Mouse (Mus musculus): ENCODE data around the gene Mmp14. TPM values are rescaled to one million over a fixed set of nuclear protein-coding genes. Genes with fewer than 3 reads are reported as not detected.
A peak's percentile ranks its signal among the peaks of the same experiment; 100 is the strongest.

The Mmp14 gene
- polyA plus RNA-seq, 1 experiment from 2014 or later, result 55.9 TPM

GRCm38 (mm10) chr14:54416229-54416775, 15.1 kb upstream of the Mmp14 start:
- Histone ChIP-seq H3K9ac (replicated peaks) (no peak overlapping the region), H3K4me2 (replicated peaks) (no peak overlapping the region), H3K27me3 (peaks cover 38% of the 10 kb centered on the region), H3K9me3 (no peaks in the 10 kb centered on the region), H3K4me3 (replicated peaks) (no peak overlapping the region), H3K4me1 (replicated peaks) (peaks cover 16% of the 10 kb centered on the region), H3K27ac (no peak overlapping the region), H3K36me3 (no peaks in the 10 kb centered on the region)
- ATAC-seq, result no peak
- WGBS, result 38% methylated on average over 5 of the region's 5 CpGs

DNA sequence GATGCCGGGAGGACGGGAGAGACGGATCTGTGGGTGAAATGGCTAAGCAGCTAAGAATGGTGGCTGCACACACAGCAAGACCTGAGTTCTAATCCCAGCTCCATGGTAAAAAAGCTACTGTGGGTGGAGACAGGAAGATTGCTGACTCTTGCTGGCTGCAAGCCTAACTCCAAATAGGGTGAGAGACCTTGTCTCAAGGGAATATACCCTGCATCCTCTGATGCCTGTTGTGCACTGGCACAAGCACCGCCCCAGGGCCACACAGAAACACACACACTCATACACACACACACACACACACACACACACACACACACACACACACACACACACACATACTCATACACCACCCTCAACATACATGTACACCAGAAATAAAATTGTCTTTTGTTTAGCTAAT, 14.6 kb upstream of the Mmp14 start:
- Histone ChIP-seq H3K9me3 (no peaks in the 10 kb centered on the region), H3K4me3 (replicated peaks) (no peak overlapping the region), H3K4me1 (replicated peaks) (peaks cover 16% of the 10 kb centered on the region), H3K36me3 (no peaks in the 10 kb centered on the region), H3K4me2 (replicated peaks) (no peak overlapping the region), H3K27ac (no peak overlapping the region), H3K27me3 (peaks cover 38% of the 10 kb centered on the region), H3K9ac (replicated peaks) (no peak overlapping the region)
- no peak for ATAC-seq
- WGBS, result 41% methylated on average over 3 of the region's 4 CpGs

GRCm38 (mm10) chr14:54417623-54418081, 13.8 kb upstream of the Mmp14 start, which contains the start of gene Slc7a7:
TSS of gene Slc7a7 (minus strand) at chr14:54417780.
- peak within 1 kb of the TSS; percentile 20 for H3K4me2 ChIP-seq (replicated peaks)
- no peak within 1 kb of the TSS for H3K9ac ChIP-seq (replicated peaks)
- no peak within 1 kb of the TSS for H3K27ac ChIP-seq
- peaks cover 38% of the 10 kb centered on the region for H3K27me3 ChIP-seq
- H3K9me3 ChIP-seq, result no peaks in the 10 kb centered on the region
- H3K4me1 ChIP-seq (replicated peaks), result peaks cover 16% of the 10 kb centered on the region
- no peaks in the 10 kb centered on the region for H3K36me3 ChIP-seq
- WGBS, result 6% methylated on average over 19 of the region's 19 CpGs
- ATAC-seq, result peak; percentile 55; the same call in 1 of the 2 replicates
- H3K4me3 ChIP-seq (replicated peaks), result no peak within 1 kb of the TSS

DNA sequence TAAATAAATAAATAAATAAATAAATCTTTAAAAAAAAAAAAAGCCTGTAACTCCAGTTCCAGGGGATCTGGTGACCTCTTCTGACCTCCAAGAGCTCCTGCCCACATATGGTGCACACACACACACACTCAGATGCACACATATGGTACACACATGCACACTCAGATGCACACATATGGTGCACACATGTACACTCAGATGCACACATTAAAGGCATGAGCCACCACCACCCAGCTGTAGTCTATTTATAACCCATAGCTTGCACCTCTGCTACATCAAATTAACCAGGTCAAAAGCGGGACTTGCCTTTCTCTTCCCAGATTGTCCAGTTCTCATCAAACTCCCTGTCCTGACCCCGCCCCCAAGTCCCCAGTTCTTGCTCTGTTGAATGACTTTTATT, 10.4 kb upstream of the Mmp14 start:
- Histone ChIP-seq H3K9ac (replicated peaks) (no peak overlapping the region), H3K4me3 (replicated peaks) (no peak overlapping the region), H3K9me3 (no peaks in the 10 kb centered on the region), H3K4me2 (replicated peaks) (no peak overlapping the region), H3K27ac (no peak overlapping the region), H3K36me3 (no peaks in the 10 kb centered on the region), H3K27me3 (peaks cover 16% of the 10 kb centered on the region), H3K4me1 (replicated peaks) (peaks cover 9% of the 10 kb centered on the region)
- no peak for ATAC-seq
- 85% methylated on average over 2 of the region's 2 CpGs for WGBS

- Histone ChIP-seq H3K9me3 (no peaks in the 10 kb centered on the region), H3K4me1 (replicated peaks) (peaks cover 20% of the 10 kb centered on the region), H3K4me2 (replicated peaks) (no peak overlapping the region), H3K27me3 (no peaks in the 10 kb centered on the region), H3K27ac (no peak overlapping the region), H3K4me3 (replicated peaks) (no peak overlapping the region), H3K36me3 (no peaks in the 10 kb centered on the region), H3K9ac (replicated peaks) (no peak overlapping the region)
- no peak for ATAC-seq
- 58% methylated on average over 5 of the region's 5 CpGs for WGBS
Observed at GRCm38 (mm10) chr14:54423406-54423805, 8.0 kb upstream of the Mmp14 start.

DNA sequence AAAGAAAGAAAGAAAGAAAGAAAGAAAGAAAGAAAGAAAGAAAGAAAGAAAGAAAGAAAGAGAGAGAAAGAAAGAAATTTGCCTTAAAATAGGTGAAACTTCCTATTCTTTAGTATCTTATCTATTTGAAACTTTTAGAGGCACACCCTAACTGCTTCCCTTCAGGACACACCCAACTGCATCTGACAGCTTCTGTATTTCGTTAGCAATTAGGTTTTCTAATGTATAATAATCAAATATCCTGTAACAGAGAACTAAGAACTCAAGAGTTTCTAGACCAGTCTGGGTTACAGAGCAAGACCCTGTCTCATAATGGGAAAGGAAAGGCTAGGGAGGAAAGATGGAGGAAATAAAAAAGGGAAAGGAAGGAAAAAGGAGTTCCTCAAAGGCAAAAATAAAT, 6.8 kb upstream of the Mmp14 start:
- WGBS, result 91% methylated on average over 1 of the region's 1 CpGs

DNA sequence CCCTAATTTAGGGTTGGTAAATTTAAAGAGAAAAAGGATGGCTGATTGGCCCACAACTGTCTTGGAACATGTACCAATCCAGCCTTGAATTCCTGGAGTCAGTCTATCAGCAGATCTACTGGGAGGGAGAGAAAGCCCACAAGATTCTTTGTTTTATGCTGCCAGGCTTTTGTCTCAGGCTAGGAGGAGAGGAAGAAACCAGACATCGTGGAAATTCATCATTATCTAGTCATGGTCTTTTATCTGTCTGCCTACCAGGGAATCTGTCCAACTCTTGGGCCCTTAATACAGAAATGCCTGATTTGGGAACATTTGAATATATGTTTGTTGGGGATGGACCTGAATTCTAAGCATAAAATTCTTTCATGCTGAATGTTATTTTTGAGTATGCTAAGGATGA, 5.9 kb upstream of the Mmp14 start:
- Histone ChIP-seq H3K27ac (no peak overlapping the region), H3K9me3 (no peaks in the 10 kb centered on the region), H3K4me3 (replicated peaks) (peak overlapping the region; percentile 88), H3K9ac (replicated peaks) (peak overlapping the region; percentile 88; the same call in 1 of the 2 replicates), H3K4me1 (replicated peaks) (peaks cover 37% of the 10 kb centered on the region), H3K36me3 (0 out of 2 replicates have a peak, but pooled peaks cover 5% of the 10 kb centered on the region), H3K27me3 (no peaks in the 10 kb centered on the region), H3K4me2 (replicated peaks) (peak overlapping the region; percentile 66)
- ATAC-seq, result no peak
- WGBS, result 89% methylated on average over 1 of the region's 1 CpGs

More for the DNA sequence above, 6.8 kb upstream of the Mmp14 start:
- no peak overlapping the region for H3K4me3 ChIP-seq (replicated peaks)
- H3K4me2 ChIP-seq (replicated peaks), result no peak overlapping the region
- no peak overlapping the region for H3K9ac ChIP-seq (replicated peaks)
- H3K36me3 ChIP-seq, result 0 out of 2 replicates have a peak, but pooled peaks cover 5% of the 10 kb centered on the region
- no peaks in the 10 kb centered on the region for H3K9me3 ChIP-seq
- no peak overlapping the region for H3K27ac ChIP-seq
- H3K27me3 ChIP-seq, result no peaks in the 10 kb centered on the region
- H3K4me1 ChIP-seq (replicated peaks), result peaks cover 28% of the 10 kb centered on the region
- ATAC-seq, result no peak

- Histone ChIP-seq H3K4me3 (replicated peaks) (peak overlapping the region; percentile 88), H3K9ac (replicated peaks) (peak overlapping the region; percentile 88), H3K9me3 (no peaks in the 10 kb centered on the region), H3K27ac (peak overlapping the region; percentile 94), H3K36me3 (0 out of 2 replicates have a peak, but pooled peaks cover 5% of the 10 kb centered on the region), H3K27me3 (no peaks in the 10 kb centered on the region), H3K4me1 (replicated peaks) (peaks cover 43% of the 10 kb centered on the region), H3K4me2 (replicated peaks) (peak overlapping the region; percentile 66)
- peak; percentile 44 for ATAC-seq
- 34% methylated on average over 14 of the region's 14 CpGs for WGBS
Observed at GRCm38 (mm10) chr14:54426003-54426688, 5.3 kb upstream of the Mmp14 start.

DNA sequence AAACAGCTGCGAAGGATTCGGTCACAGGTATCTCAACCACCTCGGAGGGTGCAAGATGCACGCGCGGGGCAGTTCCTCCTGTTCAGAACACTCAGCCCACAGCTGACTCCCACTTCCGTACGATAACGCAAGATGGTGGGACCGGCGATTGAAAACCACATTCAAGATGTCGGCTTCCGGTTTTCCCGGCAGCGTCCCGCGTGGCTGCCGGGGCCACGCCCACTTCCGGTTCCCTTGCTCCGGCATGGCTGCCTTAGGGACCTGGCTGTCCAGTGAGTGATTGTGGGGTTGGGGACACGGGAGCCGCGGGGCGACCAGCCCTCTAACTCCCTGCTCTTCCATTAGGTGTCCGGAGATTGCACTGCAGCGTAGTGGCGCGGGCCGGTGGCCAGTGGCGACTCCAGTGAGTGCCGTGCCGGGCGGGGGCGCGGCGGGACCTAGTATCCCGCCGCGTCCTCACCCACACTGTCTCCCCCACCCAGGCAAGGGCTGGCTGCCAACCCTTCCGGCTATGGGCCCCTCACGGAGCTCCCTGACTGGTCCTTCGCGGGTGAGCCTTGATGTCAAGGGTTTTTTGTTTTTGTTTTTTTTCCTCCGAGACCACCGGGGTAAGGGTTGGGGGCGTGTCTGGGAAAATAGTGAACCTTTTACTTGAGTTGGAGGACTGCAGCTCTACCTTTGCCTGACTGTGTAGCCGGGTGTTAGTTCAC, 4.6 kb upstream of the Mmp14 start, which contains the start of gene Mrpl52:
Gene Mrpl52 (plus strand): TSS at position 221 of the 710 bp plus-strand sequence.
- Histone ChIP-seq H3K27ac (peak within 1 kb of the TSS; percentile 94), H3K9me3 (no peaks in the 10 kb centered on the region), H3K4me1 (replicated peaks) (peaks cover 50% of the 10 kb centered on the region), H3K4me2 (replicated peaks) (peak within 1 kb of the TSS; percentile 66), H3K9ac (replicated peaks) (peak within 1 kb of the TSS; percentile 88), H3K36me3 (0 out of 2 replicates have a peak, but pooled peaks cover 5% of the 10 kb centered on the region), H3K4me3 (replicated peaks) (peak within 1 kb of the TSS; percentile 88), H3K27me3 (no peaks in the 10 kb centered on the region)
- peak; percentile 86 for ATAC-seq
- under 1% methylated on average over 48 of the region's 48 CpGs for WGBS

DNA sequence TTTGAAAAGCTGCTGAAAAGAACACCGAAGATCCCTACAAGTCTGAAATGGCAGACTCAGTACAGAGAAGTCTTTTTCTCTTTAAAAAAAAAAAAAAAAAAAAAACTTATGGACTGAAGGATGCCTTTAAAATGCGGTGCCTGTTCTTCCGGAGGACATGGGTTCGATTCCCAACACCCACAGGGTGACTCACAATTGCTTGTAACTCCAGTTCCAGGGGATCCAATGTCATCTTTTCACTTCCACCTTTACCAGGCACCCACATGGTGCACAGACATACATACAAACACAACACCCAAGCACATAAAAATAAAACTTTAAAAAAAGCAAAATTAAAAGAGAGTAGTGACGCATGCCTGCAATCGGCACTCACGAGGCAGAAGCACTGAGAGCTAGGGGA, 3.7 kb upstream of the Mmp14 start:
- Histone ChIP-seq H3K9ac (replicated peaks) (peak overlapping the region; percentile 88; the same call in 1 of the 2 replicates), H3K27ac (no peak overlapping the region), H3K4me2 (replicated peaks) (peak overlapping the region; percentile 66), H3K36me3 (0 out of 2 replicates have a peak, but pooled peaks cover 5% of the 10 kb centered on the region), H3K27me3 (no peaks in the 10 kb centered on the region), H3K9me3 (no peaks in the 10 kb centered on the region), H3K4me3 (replicated peaks) (peak overlapping the region; percentile 88), H3K4me1 (replicated peaks) (peaks cover 59% of the 10 kb centered on the region)
- no peak for ATAC-seq
- 95% methylated on average over 7 of the region's 7 CpGs for WGBS

DNA sequence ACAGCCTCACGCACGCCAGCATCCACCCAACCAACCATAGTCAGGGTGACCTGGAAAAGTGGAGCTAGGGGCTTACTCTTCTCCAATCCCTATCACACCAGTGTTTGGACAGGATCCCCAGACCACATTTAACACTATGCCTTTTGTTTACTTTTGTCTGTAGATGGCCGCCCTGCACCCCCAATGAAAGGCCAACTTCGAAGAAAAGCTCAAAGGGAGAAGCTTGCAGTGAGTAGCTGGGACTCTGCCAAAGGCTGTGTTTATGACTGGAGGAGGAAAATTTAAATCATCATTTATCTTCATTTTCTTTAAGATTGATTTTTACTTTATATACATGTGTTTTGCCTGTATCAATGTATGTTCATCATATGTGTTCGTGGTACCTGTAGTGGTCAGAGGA, 3.0 kb upstream of the Mmp14 start:
- ATAC-seq, result no peak
- Histone ChIP-seq H3K27ac (no peak overlapping the region), H3K4me3 (replicated peaks) (no peak overlapping the region), H3K27me3 (no peaks in the 10 kb centered on the region), H3K36me3 (0 out of 2 replicates have a peak, but pooled peaks cover 5% of the 10 kb centered on the region), H3K4me2 (replicated peaks) (no peak overlapping the region), H3K9me3 (no peaks in the 10 kb centered on the region), H3K9ac (replicated peaks) (no peak overlapping the region), H3K4me1 (replicated peaks) (peaks cover 65% of the 10 kb centered on the region)
- 94% methylated on average over 5 of the region's 5 CpGs for WGBS

Data from midbrain, embryonic 13.5 days (tissue).